Mouse (Mus musculus) Patski (cell line): ENCODE measurements at regions not wholly inside any gene's neighbourhood (a gene's known extent, or its start where the extent isn't known, plus 50 kb on each side); places are given as distances from the start of the nearest gene placed in this dataset.

ENCODE experiments used
- ATAC-seq: fragments of 100-300 bp; one replicate; pipeline ENCODE4 v1.8.0; 2021
- CTCF ChIA-PET: fragments of 350-600 bp; sonication (Branson Sonifier 250); formaldehyde crosslinking; loops from one replicate; lab custom pipeline; 2022; ENCODE audit warnings: inconsistent platforms; lab: Charles Lee
- POLR2A ChIA-PET: fragments of 350-600 bp; sonication (Branson Sonifier 250); formaldehyde crosslinking; loops from one replicate; lab custom pipeline; 2022; ENCODE audit warnings: antibody characterized with exemption, inconsistent platforms; lab: Charles Lee
- DNase-seq: peaks from one replicate; pipeline ENCODE4 v3.0.0-alpha.2; 2011; ENCODE audit warnings: low read depth, low spot score
- H3K27me3 ChIP-seq: fragments of 371-371 bp; one replicate; pipeline ENCODE4 v1.5.1; 2021
- CTCF ChIP-seq: fragments of 100-300 bp; IDR thresholded peaks from one replicate; pipeline ENCODE4 v1.5.1; 2021
- in situ Hi-C: fragments of 300-500 bp; cut with MboI; formaldehyde crosslinking; loops from 3 replicates; pipeline ENCODE4 v1.11.1; 2018; ENCODE audit warnings: low pct_unique_long_range_greater_than_20kb, mixed read lengths

DNA sequence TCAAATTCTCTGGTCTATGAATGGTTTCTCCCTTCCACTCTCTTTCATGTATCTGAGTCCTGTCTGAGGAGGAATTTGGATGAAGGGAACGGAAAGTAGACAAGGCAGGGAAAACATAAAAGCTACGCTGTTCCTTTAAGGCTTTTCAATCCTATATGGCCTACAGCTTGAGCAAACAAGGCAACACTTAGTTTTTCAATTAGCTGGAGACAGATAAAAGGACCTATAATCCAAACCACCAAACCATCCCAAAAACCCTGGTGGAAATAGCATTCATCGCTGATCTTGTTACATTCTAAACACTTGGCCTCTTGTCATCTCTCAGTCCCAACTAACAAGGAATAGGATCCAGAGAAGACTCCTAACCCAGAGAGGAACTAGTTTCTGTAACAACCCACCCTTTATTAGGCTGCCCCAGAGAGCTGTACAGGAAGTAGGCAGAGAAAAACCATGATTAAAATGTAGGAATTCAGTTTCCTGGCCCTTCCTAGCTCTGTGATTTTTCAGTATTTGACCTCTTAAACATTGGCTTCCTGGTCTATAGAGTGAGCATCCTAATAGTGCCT lies 78.4 kb upstream of the Fbxo11 start:
- ATAC-seq: no peak
- DNase-seq: no peak
- ChIA-PET CTCF (no interaction called here), POLR2A (interaction anchor here (0.5 kb wide), 1 partner anchor 77 kb away, joined by 5 read pairs; no protein-coding TSS in a partner anchor)
- in situ Hi-C loops: no loop called here
- no peaks in the 10 kb centered on the region for H3K27me3 ChIP-seq
- no peak for TF ChIP-seq CTCF

DNA sequence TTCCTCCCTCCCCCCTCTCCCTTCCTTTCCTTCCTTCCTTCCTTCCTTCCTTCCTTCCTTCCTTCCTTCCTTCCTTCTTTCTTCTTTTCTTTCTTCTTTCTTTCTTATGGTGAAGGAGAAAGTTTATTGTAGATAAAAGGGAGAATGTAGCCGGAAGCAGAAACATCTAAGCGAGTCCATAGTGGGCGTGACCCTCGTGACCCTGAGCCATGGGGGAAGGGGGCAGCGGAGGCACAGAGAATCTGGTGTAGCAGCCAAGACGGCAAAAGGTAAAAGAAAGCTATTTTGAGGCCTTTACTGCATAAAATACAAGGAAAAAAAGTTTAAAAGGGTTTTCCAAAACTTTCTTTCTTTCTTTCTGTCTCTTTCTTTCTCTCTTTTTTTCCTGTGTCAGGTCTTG lies 93.5 kb upstream of the Fbxo11 start:
- H3K27me3 ChIP-seq: peaks cover 10% of the 10 kb centered on the region
- in situ Hi-C loops: no loop called here
- CTCF ChIA-PET: no interaction called here

DNA sequence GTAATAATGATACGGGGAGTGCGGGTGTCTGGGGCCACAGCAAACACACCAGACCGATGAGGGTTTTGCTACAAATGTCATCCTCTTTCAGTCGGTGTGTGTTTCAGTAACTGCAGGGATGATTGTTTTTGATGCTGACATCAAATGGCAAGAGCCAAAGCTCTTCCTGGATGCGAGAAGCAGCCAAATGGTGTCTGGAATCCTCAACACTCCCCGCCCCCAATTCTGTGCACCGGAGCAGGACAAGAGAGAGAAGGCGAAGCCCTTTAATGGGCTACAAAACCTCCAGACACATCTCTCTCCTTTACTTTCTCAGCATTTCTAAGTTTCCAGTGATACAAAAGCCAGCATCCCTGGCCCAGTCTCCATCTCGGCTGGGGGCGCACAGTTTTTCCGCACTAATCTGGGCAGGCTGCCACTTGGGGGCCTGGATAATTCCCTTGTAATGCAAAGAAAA lies 94.1 kb upstream of the Fbxo11 start:
- DNase-seq (no peak), ATAC-seq (no peak)
- in situ Hi-C loops: no loop called here
- TF ChIP-seq CTCF: no peak
- peaks cover 9% of the 10 kb centered on the region for H3K27me3 ChIP-seq
- ChIA-PET CTCF (no interaction called here), POLR2A (no interaction called here)

More for the DNA sequence above, 93.5 kb upstream of the Fbxo11 start:
- ATAC-seq (no peak), DNase-seq (no peak)
- no peak for TF ChIP-seq CTCF
- POLR2A ChIA-PET: no interaction called here

DNA sequence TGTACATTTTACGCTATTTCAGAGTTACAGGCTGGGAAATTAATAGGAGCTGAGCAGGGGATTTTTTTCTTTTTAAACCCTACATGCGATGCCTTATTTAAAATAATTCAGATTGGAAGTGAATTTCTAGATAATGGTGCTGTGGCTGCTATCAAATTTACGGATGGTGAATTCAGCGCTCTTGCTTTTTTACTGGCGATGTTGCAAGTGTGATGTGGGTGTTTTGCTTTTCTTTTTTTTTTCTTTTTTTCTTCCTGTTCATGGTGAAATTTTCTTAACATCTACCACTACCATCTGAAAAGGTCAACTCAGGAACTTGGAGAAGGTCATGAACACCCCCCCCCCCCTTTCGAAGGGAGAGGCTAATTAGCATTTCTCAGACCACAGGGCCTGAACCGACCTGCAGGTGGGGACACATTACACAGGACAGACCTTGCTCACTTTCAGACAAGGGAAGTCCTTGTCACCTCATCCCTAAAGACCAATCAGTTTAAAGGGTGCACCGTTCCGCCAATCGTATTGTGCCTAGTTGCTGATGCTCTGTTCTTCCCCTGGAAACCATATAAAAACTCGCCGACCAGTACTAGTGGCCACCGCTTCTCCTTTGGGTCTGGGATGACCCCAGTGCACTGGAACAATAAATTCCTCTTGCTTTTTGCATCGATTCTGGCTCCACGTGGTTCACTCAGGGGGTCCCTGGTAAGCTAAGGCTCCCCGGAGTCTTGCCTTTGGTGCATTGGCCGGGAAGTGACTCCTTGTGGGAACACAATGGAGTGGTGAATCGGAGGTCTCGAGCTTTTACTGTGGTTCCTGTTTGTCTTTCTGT lies 95.0 kb upstream of the Fbxo11 start:
- ATAC-seq (no peak), DNase-seq (no peak)
- no peak for TF ChIP-seq CTCF
- CTCF ChIA-PET: no interaction called here
- H3K27me3 ChIP-seq: peaks cover under 1% of the 10 kb centered on the region
- in situ Hi-C loops: no loop called here
- POLR2A ChIA-PET: interaction anchor here (0.7 kb wide), 1 partner anchor 184 kb away, joined by 3 read pairs; no protein-coding TSS in a partner anchor

DNA sequence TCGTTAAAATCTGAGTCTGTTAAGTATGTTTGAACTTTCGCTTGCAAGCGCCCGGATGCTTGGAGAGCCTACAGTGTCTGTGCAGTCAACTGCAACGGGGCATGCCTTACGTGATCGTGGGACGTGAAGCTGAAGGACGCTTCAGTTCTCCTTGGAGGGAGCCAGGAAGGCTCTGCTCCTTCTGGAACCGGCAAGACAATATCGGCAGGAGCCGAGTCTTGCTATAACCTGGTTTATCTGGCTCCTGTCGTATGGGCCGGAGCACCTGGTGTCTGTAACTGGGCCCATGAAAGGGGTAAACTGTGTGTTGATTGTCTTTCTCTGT lies 95.5 kb upstream of the Fbxo11 start:
- POLR2A ChIA-PET: no interaction called here
- no peaks in the 10 kb centered on the region for H3K27me3 ChIP-seq
- no peak for DNase-seq
- in situ Hi-C loops: no loop called here
- no peak for TF ChIP-seq CTCF
- CTCF ChIA-PET: no interaction called here
- no peak for ATAC-seq

DNA sequence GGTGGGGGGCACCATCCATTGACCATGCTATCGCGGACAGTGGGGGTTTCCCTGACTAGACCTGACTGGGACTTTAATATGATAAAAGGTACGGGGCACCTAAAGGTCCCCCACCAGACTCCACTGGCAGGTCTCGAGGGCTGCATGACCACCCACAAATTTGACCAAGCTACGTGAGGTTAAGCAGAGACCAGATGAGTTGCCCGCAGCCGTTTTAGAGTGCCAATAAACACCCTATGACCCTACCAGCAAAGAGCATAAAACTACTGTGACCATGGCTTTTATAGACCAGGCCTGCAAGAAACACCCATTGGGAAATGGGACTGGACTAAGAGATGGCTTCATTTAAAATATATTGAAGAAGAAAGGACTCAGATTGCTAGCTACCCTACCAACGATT lies 96.7 kb upstream of the Fbxo11 start:
- in situ Hi-C loops: no loop called here
- POLR2A ChIA-PET: no interaction called here
- CTCF ChIA-PET: no interaction called here
- no peak for ATAC-seq
- TF ChIP-seq CTCF: no peak
- no peak for DNase-seq
- no peaks in the 10 kb centered on the region for H3K27me3 ChIP-seq

DNA sequence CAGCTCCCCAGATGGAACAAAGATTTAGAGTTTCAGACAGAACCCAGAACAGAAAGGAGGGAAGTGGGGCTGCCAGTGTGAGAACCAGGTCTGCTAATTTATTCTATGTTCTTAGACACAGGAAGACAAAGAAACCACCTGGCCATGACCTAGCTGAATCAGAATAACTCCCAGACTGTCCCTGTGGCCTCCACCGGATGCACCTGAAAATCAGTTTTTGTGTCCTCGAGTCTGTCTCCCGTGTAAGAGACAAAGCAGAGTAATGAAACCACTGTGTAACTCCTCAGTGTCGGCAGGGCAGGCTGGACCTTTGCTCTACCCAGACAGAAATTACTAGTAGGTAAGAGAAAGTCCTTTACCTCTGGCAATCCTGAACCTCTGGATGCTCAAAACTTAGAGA lies 99.7 kb upstream of the Fbxo11 start:
- TF ChIP-seq CTCF: no peak
- ChIA-PET CTCF (no interaction called here), POLR2A (interaction anchor here (0.7 kb wide), 1 partner anchor 236 kb away, joined by 3 read pairs; no protein-coding TSS in a partner anchor)
- H3K27me3 ChIP-seq: no peaks in the 10 kb centered on the region
- in situ Hi-C loops: no loop called here
- DNase-seq: no peak
- ATAC-seq: no peak

DNA sequence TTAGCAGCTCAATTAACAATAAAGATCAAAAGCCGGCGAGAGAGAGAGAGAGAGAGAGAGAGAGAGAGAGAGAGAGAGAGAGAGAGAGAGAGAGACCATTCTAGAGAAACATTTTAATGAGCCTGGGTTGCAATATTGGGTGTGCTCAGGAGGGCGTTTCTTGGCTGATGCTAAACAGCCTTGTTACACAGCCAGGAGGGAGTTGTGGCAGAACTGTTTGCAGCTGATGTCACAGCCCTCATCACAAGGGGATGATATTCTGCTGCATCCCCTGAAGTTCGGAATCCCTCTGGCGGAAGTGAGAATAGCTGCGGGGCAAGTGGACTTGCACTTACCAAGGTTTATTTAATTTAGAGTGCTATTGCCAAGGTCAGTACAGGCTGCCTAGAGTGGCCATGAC lies 100.7 kb upstream of the Fbxo11 start:
- in situ Hi-C loops: no loop called here
- no peaks in the 10 kb centered on the region for H3K27me3 ChIP-seq
- POLR2A ChIA-PET: interaction anchor here (0.7 kb wide), 1 partner anchor 51 kb away, joined by 3 read pairs; no protein-coding TSS in a partner anchor
- CTCF ChIA-PET: no interaction called here
- TF ChIP-seq CTCF: no peak
- ATAC-seq: no peak
- no peak for DNase-seq

DNA sequence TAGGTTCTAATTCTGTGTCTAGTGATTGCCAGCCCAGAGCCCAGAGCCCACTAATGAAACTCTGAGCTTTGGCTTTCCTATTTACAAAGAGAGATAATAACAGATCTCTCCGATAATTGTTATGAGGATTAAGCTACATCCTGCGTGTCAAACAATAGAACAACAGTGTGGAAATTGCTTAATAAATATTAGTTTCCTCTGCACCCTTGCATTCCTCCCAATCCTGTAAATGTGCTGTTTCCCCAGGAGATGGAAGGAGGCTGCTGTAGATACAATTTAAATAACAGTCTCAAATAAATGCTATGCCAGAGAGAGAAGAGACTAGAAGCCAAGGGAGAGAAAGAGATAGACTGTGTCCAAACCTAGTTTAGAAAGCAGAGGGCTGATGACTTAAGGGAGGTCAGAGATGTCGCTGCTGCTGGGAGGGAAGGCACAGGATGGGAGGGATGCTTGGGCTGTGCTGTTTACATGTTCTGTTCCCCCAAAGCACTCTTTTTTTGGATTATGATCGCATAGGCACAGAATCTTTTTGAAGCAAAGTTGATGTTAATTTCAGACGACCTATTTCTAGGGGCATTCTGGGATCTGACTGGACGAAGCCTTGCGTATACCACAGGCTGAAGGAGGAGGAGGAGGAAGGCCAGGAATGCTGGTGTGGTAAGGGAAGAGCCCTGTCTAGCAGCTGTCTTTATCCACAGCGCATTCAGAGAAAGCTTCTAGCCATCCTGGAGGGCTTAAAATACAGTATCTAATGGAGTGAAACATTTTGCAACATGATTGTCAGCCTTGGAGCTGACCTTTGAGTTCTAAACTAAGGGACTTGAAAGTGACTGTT lies 103.4 kb upstream of the Fbxo11 start:
- in situ Hi-C loops: no loop called here
- ATAC-seq: no peak

DNA sequence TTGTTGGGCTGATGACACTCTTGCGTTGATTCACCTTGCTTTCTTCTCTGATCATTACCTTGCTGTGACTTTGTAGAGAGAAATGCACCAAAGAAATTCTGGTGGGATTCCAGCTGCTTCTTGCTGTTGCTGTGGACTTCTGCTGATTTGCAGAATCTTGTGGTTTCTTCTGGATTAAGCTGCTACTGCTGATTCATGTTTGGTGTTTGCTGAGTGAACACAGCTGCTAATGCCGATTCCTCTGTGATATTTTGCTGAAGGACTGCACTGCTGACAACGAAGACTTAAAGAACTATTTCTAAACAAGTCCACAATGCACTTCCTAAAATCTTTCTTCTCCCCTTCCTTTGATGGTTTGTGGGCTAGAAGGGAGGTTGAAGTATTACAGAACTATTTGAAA lies 106.5 kb upstream of the Fbxo11 start:
- TF ChIP-seq CTCF: no peak
- DNase-seq: no peak
- ChIA-PET POLR2A (no interaction called here), CTCF (no interaction called here)
- no peaks in the 10 kb centered on the region for H3K27me3 ChIP-seq
- no peak for ATAC-seq
- in situ Hi-C loops: no loop called here

More for the DNA sequence above, 103.4 kb upstream of the Fbxo11 start:
- CTCF ChIA-PET: no interaction called here
- DNase-seq: no peak
- POLR2A ChIA-PET: no interaction called here
- no peaks in the 10 kb centered on the region for H3K27me3 ChIP-seq
- no peak for TF ChIP-seq CTCF
